Mouse (Mus musculus) cerebral cortex, adult 2 months (tissue): Measurements from ENCODE around the gene Mcm2.

Source experiments
- whole genome bisulfite sequencing: fragments of 180-500 bp; shearing (Covaris S2); methylation state at CpG from one replicate; pipeline ENCODE4 v1.1.7; 2018; 5-methylcytosine and 5-hydroxymethylcytosine counted together

The Mcm2 gene

GRCm38 (mm10) chr6:88844901-88845565 lies 53.5 kb downstream of the Mcm2 start:
- WGBS: 78% methylated on average over 7 of the region's 7 CpGs

- WGBS: 79% methylated on average over 9 of the region's 9 CpGs
Observed at GRCm38 (mm10) chr6:88843781-88844725, 54.5 kb downstream of the Mcm2 start.

- WGBS: 71% methylated on average over 7 of the region's 7 CpGs
Observed at GRCm38 (mm10) chr6:88843241-88843640, 55.3 kb downstream of the Mcm2 start.

- WGBS: 2% methylated on average over 32 of the region's 32 CpGs
Observed at GRCm38 (mm10) chr6:88842731-88843151, 55.8 kb downstream of the Mcm2 start.

GRCm38 (mm10) chr6:88841781-88842689 lies 56.5 kb downstream of the Mcm2 start, which contains the start of gene Abtb1:
Gene Abtb1 (minus strand): TSS chr6:88841984.
- WGBS: 1% methylated on average over 72 of the region's 72 CpGs

GRCm38 (mm10) chr6:88841514-88841780 lies 57.1 kb downstream of the Mcm2 start:
- WGBS: under 1% methylated on average over 22 of the region's 22 CpGs

- 53% methylated on average over 9 of the region's 9 CpGs for WGBS
Observed at GRCm38 (mm10) chr6:88840791-88841513, 57.6 kb downstream of the Mcm2 start.

- WGBS: 74% methylated on average over 3 of the region's 3 CpGs
Observed at GRCm38 (mm10) chr6:88840211-88840610, 58.4 kb downstream of the Mcm2 start.

GRCm38 (mm10) chr6:88839135-88839970 lies 59.2 kb downstream of the Mcm2 start:
- WGBS: 85% methylated on average over 26 of the region's 26 CpGs

- WGBS: 93% methylated on average over 10 of the region's 10 CpGs
Observed at GRCm38 (mm10) chr6:88838613-88839012, 60.0 kb downstream of the Mcm2 start.

- WGBS: 92% methylated on average over 12 of the region's 12 CpGs
Observed at GRCm38 (mm10) chr6:88837999-88838398, 60.6 kb downstream of the Mcm2 start.

- WGBS: 82% methylated on average over 28 of the region's 28 CpGs
Observed at GRCm38 (mm10) chr6:88836178-88836819, 62.3 kb downstream of the Mcm2 start.

GRCm38 (mm10) chr6:88835047-88835446 lies 63.5 kb downstream of the Mcm2 start:
- 79% methylated on average over 5 of the region's 5 CpGs for WGBS
